Mouse (Mus musculus) CD4-positive, CD25-positive, alpha-beta regulatory T cell, adult 4 months (primary cell): ENCODE results near the gene Tmprss15. TPM values are rescaled to one million over a fixed set of nuclear protein-coding genes. Genes with fewer than 3 reads are reported as not detected.

ENCODE experiments used
- polyA plus RNA-seq, 2 experiments: library from polyadenylated mRNA; unstranded; fragments of 100-300 nt; shearing (Covaris generic); gene quantifications; one replicate each; pipeline ENCODE4 v1.2.1; 2017

The Tmprss15 gene
- polyA plus RNA-seq, 2 experiments from 2014 or later: not detected

Other genes with a start within 250 kb of the Tmprss15 start
- gene Chodl, start 160.1 kb downstream of the Tmprss15 start, polyA plus RNA-seq: not detected